Mouse (Mus musculus): ENCODE data around the gene Esrrg.
A peak's percentile ranks its signal among the peaks of the same experiment; 100 is the strongest.

Esrrg gene

GRCm38 (mm10) chr1:187997584-187998338 is 389.2 kb downstream of the Esrrg start:
- DNase-seq (ENCODE audit: low spot score), result peak; percentile 60

DNA sequence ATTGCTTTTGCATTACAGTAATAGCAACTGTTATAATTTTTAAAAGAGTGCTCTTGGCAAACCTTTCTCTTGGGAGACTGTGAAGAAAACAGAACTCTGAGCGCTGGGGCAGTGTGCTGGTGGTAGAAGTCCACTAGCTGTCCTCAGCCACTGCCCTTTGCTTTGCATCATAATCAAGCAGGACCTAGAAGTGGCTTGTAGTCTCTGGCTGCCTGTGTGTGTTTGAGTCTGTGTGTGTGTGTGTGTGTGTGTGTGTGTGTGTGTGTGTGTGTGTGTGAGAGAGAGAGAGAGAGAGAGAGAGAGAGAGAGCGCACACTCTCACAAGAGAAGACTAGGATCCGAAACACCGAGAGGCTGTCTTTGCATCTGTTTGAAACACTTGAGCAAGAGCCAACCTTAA is 390.5 kb downstream of the Esrrg start:
- DNase-seq (ENCODE audit: low spot score), result no peak

DNA sequence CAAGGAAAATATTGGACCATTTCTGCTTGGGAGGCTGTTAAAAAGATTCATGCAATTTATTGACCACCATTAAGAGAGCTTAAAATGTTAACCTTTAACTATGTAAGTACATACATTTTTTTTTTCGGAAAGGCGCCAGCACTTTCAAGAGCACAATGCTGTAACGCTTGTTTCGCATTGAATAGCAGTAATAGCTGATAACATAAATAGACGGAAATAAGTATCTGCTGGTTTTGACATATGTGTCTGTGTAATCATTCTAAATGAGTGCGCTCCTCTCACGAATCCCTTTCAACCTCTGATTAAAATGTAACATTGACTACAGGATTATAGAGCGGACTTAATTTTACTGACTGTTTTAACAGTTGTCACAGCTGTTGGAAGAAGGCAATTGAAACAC is 391.6 kb downstream of the Esrrg start:
- DNase-seq (ENCODE audit: low spot score), result no peak

GRCm38 (mm10) chr1:188006820-188007491 is 398.4 kb downstream of the Esrrg start:
- no peak for DNase-seq (ENCODE audit: low spot score)

DNA sequence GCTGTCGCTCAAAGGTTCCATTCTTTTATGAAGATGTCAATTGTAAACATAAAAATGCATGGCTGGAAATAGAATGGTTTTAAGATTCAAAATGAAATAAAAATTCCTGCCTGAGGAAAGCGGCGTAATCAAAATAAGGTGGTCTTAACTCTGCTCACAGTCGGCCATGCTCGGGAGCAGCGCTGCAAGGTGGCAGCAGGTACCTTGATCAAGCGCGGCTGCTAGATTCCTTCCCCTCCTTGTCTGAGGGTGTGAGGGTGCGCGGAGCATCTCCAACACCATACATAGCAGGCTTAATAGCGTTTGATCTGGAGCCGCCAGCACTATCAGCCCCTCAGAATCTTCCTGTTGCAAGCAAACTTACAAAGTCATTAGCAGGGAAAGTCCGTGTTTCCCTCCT is 399.9 kb downstream of the Esrrg start:
- no peak for DNase-seq (ENCODE audit: low spot score)

DNA sequence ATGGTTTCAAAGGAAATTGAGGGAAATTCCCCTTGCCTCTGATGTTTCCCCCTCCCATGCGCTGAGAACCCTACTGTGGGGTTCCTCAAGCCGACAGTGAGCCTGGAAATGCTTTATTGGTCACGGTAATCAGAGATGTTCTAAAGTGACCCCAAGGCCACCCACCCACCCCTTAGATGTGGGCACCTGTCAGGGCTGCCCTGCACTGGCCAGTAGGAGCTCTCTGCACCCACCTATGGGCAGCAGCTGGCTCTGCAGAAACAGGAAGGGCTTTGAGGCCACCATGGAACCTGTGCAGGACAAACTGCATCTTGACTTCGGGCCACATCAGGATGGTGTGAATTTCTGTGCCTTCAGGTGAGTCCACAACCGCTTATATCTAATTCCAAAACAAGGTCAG is 401.3 kb downstream of the Esrrg start:
- no peak for DNase-seq (ENCODE audit: low spot score)

- no peak for DNase-seq (ENCODE audit: low spot score)
Observed at GRCm38 (mm10) chr1:188010860-188011259, 402.3 kb downstream of the Esrrg start.

DNA sequence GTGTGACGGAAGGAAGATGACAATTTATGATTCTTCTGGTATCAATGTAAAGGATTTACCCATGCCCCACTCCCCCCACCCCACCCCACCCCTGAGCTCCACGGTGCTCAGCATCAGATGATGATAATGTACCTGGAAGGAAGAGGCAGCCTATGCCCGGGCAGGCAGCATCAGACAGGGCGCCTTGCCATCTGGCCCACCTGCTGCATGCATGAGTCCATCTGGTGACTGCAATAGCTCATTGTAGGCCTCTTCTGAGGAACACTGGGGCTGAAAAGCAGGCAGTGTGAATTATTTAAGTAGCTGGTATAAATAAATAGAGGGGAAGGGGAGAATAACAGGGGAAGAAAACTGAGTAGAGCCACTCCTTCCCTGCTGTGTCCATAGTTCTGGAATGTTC is 405.8 kb downstream of the Esrrg start:
- DNase-seq (ENCODE audit: low spot score), result no peak

DNA sequence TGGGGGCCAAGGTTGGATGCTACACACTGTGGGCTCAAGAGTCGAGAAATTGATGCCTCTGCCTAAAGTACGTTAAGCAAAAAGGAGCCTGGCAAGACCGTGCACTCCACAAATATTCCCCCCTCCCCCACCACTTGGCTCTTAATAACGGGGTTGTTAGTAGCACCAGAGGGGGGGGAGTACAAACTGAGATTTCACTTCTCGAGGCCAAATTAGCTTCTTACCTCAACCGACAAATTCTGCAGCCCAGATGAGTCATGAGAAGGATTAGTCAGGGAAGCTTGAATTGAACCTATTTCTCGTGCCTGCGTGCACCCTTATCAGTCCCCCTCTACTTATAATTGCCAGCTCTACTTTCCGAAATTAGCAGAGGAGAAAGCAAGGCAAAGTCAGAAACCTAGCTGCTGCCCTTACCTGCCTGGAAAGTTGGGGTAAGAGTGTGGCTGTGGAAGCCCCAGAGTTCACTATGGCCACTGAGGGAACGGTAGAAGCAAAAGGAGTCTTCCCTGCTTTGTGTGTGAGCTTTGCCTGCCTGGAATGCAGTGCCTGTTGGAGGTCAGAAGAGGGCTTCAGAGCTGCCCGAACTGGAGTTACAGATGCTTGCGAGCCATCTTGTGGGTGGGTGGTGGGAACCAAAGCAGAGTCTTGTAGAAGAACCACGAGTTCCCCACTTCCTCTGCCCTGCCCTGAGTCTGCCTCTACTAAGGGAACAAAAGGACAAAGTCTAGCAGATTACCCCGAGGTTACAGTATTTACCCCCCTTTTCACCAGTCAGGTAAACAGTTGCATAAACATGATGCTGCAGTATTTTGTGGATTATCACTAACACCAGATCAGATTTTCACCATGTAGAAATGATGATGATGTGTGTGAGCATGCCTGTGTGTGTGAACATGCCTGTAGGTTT is 409.6 kb downstream of the Esrrg start:
- no peak for DNase-seq (ENCODE audit: low spot score)

GRCm38 (mm10) chr1:188029205-188029604 is 420.6 kb downstream of the Esrrg start:
- DNase-seq (ENCODE audit: low spot score), result no peak

GRCm38 (mm10) chr1:188030116-188030515 is 421.5 kb downstream of the Esrrg start:
- no peak for DNase-seq (ENCODE audit: low spot score)

- DNase-seq (ENCODE audit: low spot score), result no peak
Observed at GRCm38 (mm10) chr1:188031276-188031675, 422.7 kb downstream of the Esrrg start.

DNA sequence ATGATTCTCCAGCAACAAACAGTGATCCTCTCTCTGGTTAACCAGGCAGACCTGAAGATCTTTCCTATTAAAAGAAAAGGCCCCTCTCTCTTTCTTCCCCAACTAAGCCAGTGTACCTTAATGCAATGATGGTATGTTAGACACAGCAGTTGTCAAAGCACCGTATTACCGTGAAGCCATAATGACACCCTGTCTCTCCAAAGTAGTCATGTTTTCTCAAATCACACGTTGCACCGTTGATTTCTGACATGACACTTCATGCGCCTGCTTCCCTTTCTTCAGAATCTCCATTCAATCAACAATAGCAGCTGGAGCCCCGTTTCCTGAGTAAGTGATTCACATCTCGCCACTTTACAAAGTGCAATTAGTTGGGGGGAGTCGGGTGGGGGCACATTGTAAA is 427.4 kb downstream of the Esrrg start:
- DNase-seq (ENCODE audit: low spot score), result no peak

DNA sequence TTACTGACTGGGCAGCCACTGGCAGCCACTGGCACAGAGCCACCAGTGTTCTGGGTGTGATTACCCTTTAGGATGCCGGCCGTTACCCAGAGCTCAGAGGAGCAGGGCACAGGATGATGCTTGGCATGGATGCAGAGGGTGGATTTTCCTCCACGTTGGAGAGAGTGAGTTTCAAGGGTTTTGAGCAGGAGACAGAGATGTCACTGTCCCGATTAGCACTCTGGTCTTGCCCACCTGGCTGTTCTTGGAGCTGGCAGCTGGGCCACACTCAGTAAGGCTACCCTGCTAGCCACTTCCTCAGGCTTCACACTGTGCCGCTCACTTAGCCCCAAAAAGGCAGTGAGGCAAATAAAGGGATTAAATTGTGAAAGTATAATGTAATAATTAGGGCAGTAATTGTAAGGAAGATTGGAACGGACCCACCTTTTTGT is 438.1 kb downstream of the Esrrg start:
- DNase-seq (ENCODE audit: low spot score), result no peak

DNA sequence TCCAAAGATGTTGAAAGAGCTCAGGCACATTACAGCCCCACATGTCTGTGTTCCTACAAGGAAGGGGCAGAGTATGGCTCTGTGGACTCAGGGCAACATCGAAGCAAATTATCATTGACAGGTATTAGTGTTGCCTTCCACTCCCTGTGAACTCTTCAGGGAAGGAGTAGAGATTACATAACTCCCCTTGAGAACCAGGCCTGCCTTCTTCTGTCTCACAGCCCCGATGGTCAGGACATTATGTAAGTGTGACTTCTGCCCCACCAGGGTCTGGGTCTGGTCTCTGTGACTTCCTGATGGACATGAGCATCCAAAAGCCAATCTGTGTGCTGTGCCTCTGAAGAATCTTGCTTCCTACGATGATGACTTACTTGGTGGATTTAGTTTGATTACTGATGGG is 438.6 kb downstream of the Esrrg start:
- no peak for DNase-seq (ENCODE audit: low spot score)

- DNase-seq (ENCODE audit: low spot score), result no peak
Observed at GRCm38 (mm10) chr1:188055888-188056287, 447.3 kb downstream of the Esrrg start.

DNA sequence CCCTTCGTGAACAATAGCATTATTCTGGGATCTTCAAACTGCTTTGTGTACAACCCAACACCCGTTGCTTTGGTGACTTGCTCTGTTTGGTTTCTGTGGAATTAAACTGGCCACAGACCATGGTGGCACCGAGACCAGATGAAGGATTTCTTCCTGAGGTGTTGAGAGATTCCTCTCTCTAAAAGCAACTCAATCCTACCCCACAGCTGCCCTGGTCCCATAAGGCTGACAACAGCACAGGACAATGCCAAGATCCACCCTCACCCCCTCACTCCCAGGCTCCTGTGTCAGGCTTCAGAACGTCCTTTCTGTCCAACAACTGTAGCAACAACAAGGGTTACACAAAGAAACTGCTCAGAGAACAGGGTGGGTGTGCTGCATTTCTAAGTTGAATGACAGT is 449.3 kb downstream of the Esrrg start:
- DNase-seq (ENCODE audit: low spot score), result no peak

DNA sequence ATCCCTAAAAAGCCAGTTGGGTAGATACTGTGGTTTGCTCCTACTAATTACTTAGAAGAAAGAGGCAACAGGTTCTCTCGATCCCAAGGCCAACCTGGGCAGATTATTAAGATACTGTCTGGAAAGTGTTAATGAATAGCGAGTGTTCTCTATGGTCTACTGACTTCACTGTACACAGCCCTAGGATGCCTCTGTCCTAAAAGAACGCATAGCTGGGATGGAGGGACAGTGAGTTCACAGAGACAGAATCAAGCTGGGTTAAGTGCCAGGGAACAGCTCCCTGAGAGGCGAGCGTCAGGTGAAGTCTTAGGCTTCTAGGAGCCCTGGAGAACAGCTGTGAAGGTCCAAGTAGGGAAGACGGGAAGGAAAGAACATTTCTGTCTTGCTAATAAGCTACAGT is 450.4 kb downstream of the Esrrg start:
- no peak for DNase-seq (ENCODE audit: low spot score)

- no peak for DNase-seq (ENCODE audit: low spot score)
Observed at GRCm38 (mm10) chr1:188060493-188060892, 451.9 kb downstream of the Esrrg start.

DNA sequence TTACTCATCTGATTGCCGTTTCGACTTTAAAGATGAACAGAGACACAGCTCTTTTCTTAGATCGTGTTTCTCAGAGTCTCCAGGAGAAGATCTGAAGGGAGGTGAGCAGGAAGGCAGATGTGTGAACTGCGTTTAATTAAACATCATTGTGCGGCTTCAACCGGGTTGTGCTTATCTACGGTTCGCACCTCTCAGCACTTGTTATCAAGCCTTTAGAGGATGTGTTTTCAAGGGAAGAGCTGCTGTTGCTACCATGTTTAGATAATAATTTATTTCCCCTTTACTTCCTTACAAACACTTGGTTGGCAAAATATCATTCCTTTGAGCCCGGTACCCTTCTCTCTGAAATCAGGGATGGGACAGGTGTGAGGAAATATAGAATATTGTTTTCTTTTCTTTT is 460.2 kb downstream of the Esrrg start:
- DNase-seq (ENCODE audit: low spot score), result no peak

GRCm38 (mm10) chr1:188069849-188070248 is 461.3 kb downstream of the Esrrg start:
- DNase-seq (ENCODE audit: low spot score), result no peak

DNA sequence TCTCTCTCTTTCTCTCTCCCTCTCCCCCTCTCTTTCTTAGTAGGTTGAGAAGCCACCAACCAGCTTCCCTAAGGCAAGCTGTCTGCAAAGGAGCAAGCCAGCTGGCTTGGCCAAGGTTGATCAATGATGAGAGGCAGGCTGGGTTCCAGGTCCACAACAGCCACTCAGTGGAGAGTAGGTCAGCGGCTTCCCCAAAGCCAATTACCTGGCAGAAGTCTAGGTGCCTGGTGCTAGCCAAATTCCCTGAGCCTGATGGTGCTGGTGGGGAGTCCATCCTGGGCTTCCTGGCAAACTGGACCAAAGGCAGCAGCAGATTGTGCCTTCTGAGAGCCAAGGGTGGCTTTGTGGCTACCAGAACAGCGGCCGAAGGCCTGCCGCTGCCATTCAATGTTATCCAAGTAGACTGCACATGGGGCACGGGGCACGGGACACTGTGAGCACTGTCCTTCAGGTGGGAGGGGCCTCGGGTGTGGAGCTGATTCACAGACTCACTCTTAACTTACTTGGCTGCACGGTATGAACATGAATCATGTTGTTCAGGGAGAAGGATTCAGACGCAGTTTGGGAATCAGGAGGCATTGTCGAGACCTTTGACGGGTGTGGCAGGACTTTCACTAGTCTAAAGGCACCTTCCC is 469.1 kb downstream of the Esrrg start:
- DNase-seq (ENCODE audit: low spot score), result no peak
